Mouse (Mus musculus) gastrocnemius, adult 8-10 months (tissue): ENCODE data around the gene Ube2cbp. TPM values are rescaled to one million over a fixed set of nuclear protein-coding genes. Genes with fewer than 3 reads are reported as not detected.

Experiments
- DNase-seq, 2 experiments: peaks; one replicate each; pipeline ENCODE4 v3.0.0; 2022; ENCODE audit warnings: low spot score in 2 of 2
- total RNA-seq, 4 experiments: library from RNA; stranded (reverse); gene quantifications; 2 replicates each; pipeline ENCODE4 v1.2.4; 2022

Gene Ube2cbp
- total RNA-seq, 4 experiments from 2014 or later = 3.2 to 5.8 (median 3.7) TPM

GRCm38 (mm10) chr9:86435510-86435909 is 29.2 kb downstream of the Ube2cbp start:
- no peak for DNase-seq

- no peak for DNase-seq
Observed at GRCm38 (mm10) chr9:86423331-86423730, 41.4 kb downstream of the Ube2cbp start.

GRCm38 (mm10) chr9:86419366-86419765 is 45.4 kb downstream of the Ube2cbp start:
- no peak for DNase-seq

- no peak for DNase-seq
Observed at GRCm38 (mm10) chr9:86417971-86418370, 46.8 kb downstream of the Ube2cbp start.

- no peak for DNase-seq
Observed at GRCm38 (mm10) chr9:86395785-86396184, 69.0 kb downstream of the Ube2cbp start.

GRCm38 (mm10) chr9:86395012-86395411 is 69.7 kb downstream of the Ube2cbp start:
- no peak for DNase-seq

- no peak for DNase-seq
Observed at GRCm38 (mm10) chr9:86393586-86394272, 71.0 kb downstream of the Ube2cbp start.

GRCm38 (mm10) chr9:86391467-86391866 is 73.3 kb downstream of the Ube2cbp start:
- no peak for DNase-seq

- no peak for DNase-seq
Observed at GRCm38 (mm10) chr9:86390713-86391112, 74.0 kb downstream of the Ube2cbp start.

GRCm38 (mm10) chr9:86388538-86388937 is 76.2 kb downstream of the Ube2cbp start:
- DNase-seq = no peak

GRCm38 (mm10) chr9:86376923-86377322 is 87.8 kb downstream of the Ube2cbp start:
- DNase-seq = no peak

GRCm38 (mm10) chr9:86372783-86373567 is 91.8 kb downstream of the Ube2cbp start:
- no peak for DNase-seq

GRCm38 (mm10) chr9:86369208-86369607 is 95.5 kb downstream of the Ube2cbp start:
- DNase-seq = no peak

- DNase-seq = no peak
Observed at GRCm38 (mm10) chr9:86360536-86360935, 104.2 kb downstream of the Ube2cbp start.

GRCm38 (mm10) chr9:86355851-86356250 is 108.9 kb downstream of the Ube2cbp start:
- no peak for DNase-seq

- DNase-seq = no peak
Observed at GRCm38 (mm10) chr9:86351491-86351890, 113.3 kb downstream of the Ube2cbp start.

- DNase-seq = no peak
Observed at GRCm38 (mm10) chr9:86336792-86337191, 128.0 kb downstream of the Ube2cbp start.

GRCm38 (mm10) chr9:86336361-86336760 is 128.4 kb downstream of the Ube2cbp start:
- DNase-seq = no peak

- DNase-seq = no peak
Observed at GRCm38 (mm10) chr9:86335588-86335987, 129.2 kb downstream of the Ube2cbp start.

GRCm38 (mm10) chr9:86334357-86334756 is 130.4 kb downstream of the Ube2cbp start:
- no peak for DNase-seq

GRCm38 (mm10) chr9:86330591-86330990 is 134.2 kb downstream of the Ube2cbp start:
- no peak for DNase-seq

GRCm38 (mm10) chr9:86328270-86328669 is 136.5 kb downstream of the Ube2cbp start:
- DNase-seq = no peak

- DNase-seq = no peak
Observed at GRCm38 (mm10) chr9:86327341-86327740, 137.4 kb downstream of the Ube2cbp start.
